Mouse (Mus musculus): Measurements from ENCODE around the gene Ttc7b.

- no peak for TF ChIP-seq CTCF (IDR thresholded peaks at IDR 0.05)
- TF ChIP-seq EP300 (IDR thresholded peaks at IDR 0.05), result no peak
Measured at GRCm38 (mm10) chr12:100403005-100403324, 117.7 kb downstream of the Ttc7b start.
